Mouse (Mus musculus) bone marrow, adult 2 months (tissue): ENCODE data around the gene Rnf24.

Experiments used
- CTCF ChIP-seq: fragments of 200-500 bp; IDR thresholded peaks from 2 replicates; pipeline ENCODE4 v1.5.1; 2011; ENCODE audit warnings: low read length, control low read depth; ENCODE audit not compliant: control insufficient read depth, insufficient read depth
- POLR2A ChIP-seq: fragments of 200-500 bp; IDR thresholded peaks from 2 replicates; pipeline ENCODE4 v1.6.1; 2011; ENCODE audit warnings: low read depth, mild to moderate bottlenecking, control low read depth, low read length, borderline replicate concordance; ENCODE audit not compliant: control insufficient read depth

GRCm38 (mm10) chr2:131258693-131259092, 94.0 kb downstream of the Rnf24 start:
- no peak for TF ChIP-seq POLR2A
- no peak for TF ChIP-seq CTCF
